Mouse (Mus musculus) heart, adult 10 weeks (tissue): ENCODE data around the gene Olfr1532-ps1. TPM values are rescaled to one million over a fixed set of nuclear protein-coding genes. Genes with fewer than 3 reads are reported as not detected.

Source experiments
- polyA plus RNA-seq: library from polyadenylated mRNA; stranded (reverse); fragments of 350-450 nt; fragmentation: Illumina TruSeq; extraction: RNeasy Lipid Tissue Mini Kit (QIAGEN cat#74804); gene quantifications from one replicate; pipeline ENCODE4 v1.2.3, GENCODE M21; 2014; ENCODE audit warnings: low read depth, low replicate concordance

Gene Olfr1532-ps1
- not detected for polyA plus RNA-seq

GRCm38 (mm10) chr7:106907676-106908075, at the start of gene Olfr1532-ps1:
Gene Olfr1532-ps1 (plus strand): TSS chr7:106908001.

GRCm38 (mm10) chr7:106862885-106863284, 44.9 kb upstream of the Olfr1532-ps1 start, which contains the start of gene Olfr704:
Gene Olfr704 (plus strand): TSS chr7:106863185.

GRCm38 (mm10) chr7:106876791-106877190, 31.0 kb upstream of the Olfr1532-ps1 start, which contains the start of gene Olfr705:
Gene Olfr705 (minus strand): TSS chr7:106876891.

GRCm38 (mm10) chr7:106888062-106888461, 19.7 kb upstream of the Olfr1532-ps1 start, which contains the start of gene Olfr706:
Gene Olfr706 (minus strand): TSS chr7:106888162.

GRCm38 (mm10) chr7:106901141-106901540, 6.7 kb upstream of the Olfr1532-ps1 start, which contains the start of gene Olfr707:
Gene Olfr707 (minus strand): TSS chr7:106901241.

GRCm38 (mm10) chr7:106932119-106932518, 24.3 kb downstream of the Olfr1532-ps1 start, which contains the start of gene Olfr709-ps1:
Gene Olfr709-ps1 (minus strand): TSS chr7:106932219.

GRCm38 (mm10) chr7:106948212-106948611, 40.4 kb downstream of the Olfr1532-ps1 start, which contains the start of gene Olfr710:
Gene Olfr710 (minus strand): TSS chr7:106948312.

GRCm38 (mm10) chr7:106963837-106964236, 56.0 kb downstream of the Olfr1532-ps1 start, which contains the start of gene Olfr6:
Gene Olfr6 (minus strand): TSS chr7:106963937.

Other genes with a start within 250 kb of the Olfr1532-ps1 start
- not detected for gene Olfr693, start 227.4 kb upstream of the Olfr1532-ps1 start, polyA plus RNA-seq
- not detected for gene Olfr694, start 216.2 kb upstream of the Olfr1532-ps1 start, polyA plus RNA-seq
- not detected for gene Olfr695, start 191.6 kb upstream of the Olfr1532-ps1 start, polyA plus RNA-seq
- gene Olfr697, start 165.6 kb upstream of the Olfr1532-ps1 start, polyA plus RNA-seq = not detected
- not detected for gene Olfr698, start 152.6 kb upstream of the Olfr1532-ps1 start, polyA plus RNA-seq
- not detected for gene Olfr699, start 114.8 kb upstream of the Olfr1532-ps1 start, polyA plus RNA-seq
- not detected for gene Olfr700, start 99.2 kb upstream of the Olfr1532-ps1 start, polyA plus RNA-seq
- not detected for gene Olfr701, start 93.9 kb upstream of the Olfr1532-ps1 start, polyA plus RNA-seq
- gene Olfr702, start 74.1 kb upstream of the Olfr1532-ps1 start, polyA plus RNA-seq = not detected
- gene Olfr703, start 64.6 kb upstream of the Olfr1532-ps1 start, polyA plus RNA-seq = not detected
- not detected for gene Olfr704, start 44.8 kb upstream of the Olfr1532-ps1 start, polyA plus RNA-seq
- not detected for gene Olfr705, start 31.1 kb upstream of the Olfr1532-ps1 start, polyA plus RNA-seq
- not detected for gene Olfr706, start 19.8 kb upstream of the Olfr1532-ps1 start, polyA plus RNA-seq
- not detected for gene Olfr707, start 6.8 kb upstream of the Olfr1532-ps1 start, polyA plus RNA-seq
- gene Olfr709-ps1, start 24.2 kb downstream of the Olfr1532-ps1 start, polyA plus RNA-seq = not detected
- not detected for gene Olfr710, start 40.3 kb downstream of the Olfr1532-ps1 start, polyA plus RNA-seq
- not detected for gene Olfr6, start 55.9 kb downstream of the Olfr1532-ps1 start, polyA plus RNA-seq
- not detected for gene Olfr711, start 67.5 kb downstream of the Olfr1532-ps1 start, polyA plus RNA-seq
- not detected for gene Olfr2, start 98.1 kb downstream of the Olfr1532-ps1 start, polyA plus RNA-seq
- gene Olfr713, start 123.2 kb downstream of the Olfr1532-ps1 start, polyA plus RNA-seq = not detected
- not detected for gene Olfr714, start 163.0 kb downstream of the Olfr1532-ps1 start, polyA plus RNA-seq
- not detected for gene Olfr17, start 185.2 kb downstream of the Olfr1532-ps1 start, polyA plus RNA-seq
- not detected for gene Olfr715b, start 202.4 kb downstream of the Olfr1532-ps1 start, polyA plus RNA-seq
- not detected for gene Olfr715, start 223.1 kb downstream of the Olfr1532-ps1 start, polyA plus RNA-seq
- gene Olfr716, start 230.3 kb downstream of the Olfr1532-ps1 start, polyA plus RNA-seq = not detected